Mouse (Mus musculus) midbrain, embryonic 12.5 days (tissue): ENCODE data around the gene Ermap. TPM values are rescaled to one million over a fixed set of nuclear protein-coding genes. Genes with fewer than 3 reads are reported as not detected.
A peak's percentile ranks its signal among the peaks of the same experiment; 100 is the strongest.

ENCODE experiments used
- ATAC-seq: fragments of 200-750 bp; cut with Nextera tagmentation; 2 replicates; pipeline ENCODE4 v1.8.0; 2017; ENCODE audit warnings: low read depth, moderate TSS enrichment, moderate library complexity; ENCODE audit not compliant: low FRiP score
- H3K27ac ChIP-seq: fragments of 300-500 bp; sonication (generic); replicated peaks from 2 replicates; pipeline ENCODE4 v1.5.1; 2016; ENCODE audit warnings: mild to moderate bottlenecking
- H3K27me3 ChIP-seq: fragments of 300-500 bp; sonication (generic); 2 replicates; pipeline ENCODE4 v1.6.1; 2016; ENCODE audit warnings: mild to moderate bottlenecking
- H3K36me3 ChIP-seq: fragments of 300-500 bp; sonication (generic); 2 replicates; pipeline ENCODE4 v1.6.1; 2016
- H3K4me1 ChIP-seq: fragments of 300-500 bp; sonication (generic); 2 replicates; pipeline ENCODE4 v1.6.1; 2016
- H3K4me2 ChIP-seq: fragments of 300-500 bp; sonication (generic); replicated peaks from 2 replicates; pipeline ENCODE4 v1.6.1; 2016; ENCODE audit warnings: mild to moderate bottlenecking, moderate library complexity
- H3K4me3 ChIP-seq: fragments of 300-500 bp; sonication (generic); 2 replicates; pipeline ENCODE4 v1.5.1; 2016; ENCODE audit warnings: mild to moderate bottlenecking
- H3K9ac ChIP-seq: fragments of 300-500 bp; sonication (generic); replicated peaks from 2 replicates; pipeline ENCODE4 v1.6.1; 2016; ENCODE audit warnings: mild to moderate bottlenecking, moderate library complexity
- H3K9me3 ChIP-seq: fragments of 300-500 bp; sonication (generic); 2 replicates; pipeline ENCODE4 v1.6.1; 2016; ENCODE audit warnings: mild to moderate bottlenecking
- WGBS: fragments of 180-500 bp; shearing (Covaris S2); methylation state at CpG from one replicate; pipeline ENCODE4 v1.1.7; 2016; 5-methylcytosine and 5-hydroxymethylcytosine counted together
- polyA plus RNA-seq: library from polyadenylated mRNA; unstranded; fragments of >200 nt; fragmentation: Nextera tagmentation; extraction: Ambion mirVana; gene quantifications from 2 replicates; pipeline ENCODE4 v1.2.1, GENCODE M21; 2016

The Ermap gene
- polyA plus RNA-seq, 1 experiment from 2014 or later, result 6.4 TPM

GRCm38 (mm10) chr4:119183525-119183924, 6.3 kb downstream of the Ermap start:
- 63% methylated on average over 1 of the region's 1 CpGs for WGBS
- ATAC-seq, result no peak

DNA sequence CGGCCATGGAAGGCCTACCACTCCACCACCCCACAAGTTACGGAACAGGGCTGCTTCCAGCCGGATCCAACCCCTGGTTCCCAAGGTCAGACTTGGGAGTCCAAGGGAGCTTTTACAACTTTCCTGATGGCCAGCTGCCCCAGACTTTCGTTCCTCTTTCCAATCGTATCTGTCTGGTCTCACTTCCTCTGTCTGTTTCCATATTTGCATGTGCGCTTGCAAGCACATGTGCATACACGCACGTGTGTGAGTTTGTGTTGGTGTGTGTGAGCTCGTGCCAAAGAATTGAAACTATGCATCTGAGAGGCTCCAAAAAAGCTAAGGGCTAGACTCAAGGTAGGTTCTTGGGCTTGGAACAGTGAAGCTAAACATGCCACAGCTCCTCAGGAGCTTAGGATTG, 8.4 kb downstream of the Ermap start:
- no peaks in the 10 kb centered on the region for H3K9me3 ChIP-seq
- H3K36me3 ChIP-seq, result no peaks in the 10 kb centered on the region
- H3K27me3 ChIP-seq, result no peaks in the 10 kb centered on the region
- H3K4me3 ChIP-seq, result no peak overlapping the region
- H3K9ac ChIP-seq, result no peak overlapping the region
- no peaks in the 10 kb centered on the region for H3K4me1 ChIP-seq
- no peak for ATAC-seq
- 92% methylated on average over 9 of the region's 9 CpGs for WGBS
- no peak overlapping the region for H3K4me2 ChIP-seq
- no peak overlapping the region for H3K27ac ChIP-seq

More at GRCm38 (mm10) chr4:119183525-119183924, 6.3 kb downstream of the Ermap start:
- no peak overlapping the region for H3K4me2 ChIP-seq
- no peaks in the 10 kb centered on the region for H3K36me3 ChIP-seq
- no peak overlapping the region for H3K9ac ChIP-seq
- H3K4me1 ChIP-seq, result no peaks in the 10 kb centered on the region
- no peaks in the 10 kb centered on the region for H3K9me3 ChIP-seq
- no peak overlapping the region for H3K4me3 ChIP-seq
- H3K27ac ChIP-seq, result no peak overlapping the region
- H3K27me3 ChIP-seq, result no peaks in the 10 kb centered on the region; the same call in 1 of the 2 replicates

GRCm38 (mm10) chr4:119180133-119180707, 9.6 kb downstream of the Ermap start:
- Histone ChIP-seq H3K27ac (no peak overlapping the region), H3K36me3 (no peaks in the 10 kb centered on the region), H3K4me3 (no peak overlapping the region), H3K4me1 (no peaks in the 10 kb centered on the region), H3K9me3 (no peaks in the 10 kb centered on the region), H3K4me2 (no peak overlapping the region), H3K9ac (no peak overlapping the region), H3K27me3 (no peaks in the 10 kb centered on the region)
- WGBS, result 65% methylated on average over 4 of the region's 4 CpGs
- no peak for ATAC-seq

GRCm38 (mm10) chr4:119178331-119178730, 11.5 kb downstream of the Ermap start:
- Histone ChIP-seq H3K9me3 (no peaks in the 10 kb centered on the region), H3K9ac (no peak overlapping the region), H3K4me1 (no peaks in the 10 kb centered on the region), H3K27me3 (no peaks in the 10 kb centered on the region), H3K4me3 (no peak overlapping the region), H3K27ac (no peak overlapping the region), H3K4me2 (no peak overlapping the region), H3K36me3 (no peaks in the 10 kb centered on the region)
- 83% methylated on average over 18 of the region's 18 CpGs for WGBS
- no peak for ATAC-seq

GRCm38 (mm10) chr4:119177702-119178101, 12.1 kb downstream of the Ermap start:
- 76% methylated on average over 5 of the region's 5 CpGs for WGBS
- H3K4me3 ChIP-seq, result no peak overlapping the region
- no peaks in the 10 kb centered on the region for H3K9me3 ChIP-seq
- H3K4me2 ChIP-seq, result no peak overlapping the region
- ATAC-seq, result no peak
- H3K9ac ChIP-seq, result no peak overlapping the region
- H3K36me3 ChIP-seq, result no peaks in the 10 kb centered on the region
- H3K4me1 ChIP-seq, result peaks cover 5% of the 10 kb centered on the region
- H3K27ac ChIP-seq, result no peak overlapping the region
- no peaks in the 10 kb centered on the region for H3K27me3 ChIP-seq

GRCm38 (mm10) chr4:119173851-119174453, 15.9 kb downstream of the Ermap start, which contains the start of gene Zfp691:
Gene Zfp691 (minus strand): TSS chr4:119174195.
- H3K27ac ChIP-seq, result peak within 1 kb of the TSS; percentile 60; the same call in 1 of the 2 replicates
- WGBS, result under 1% methylated on average over 40 of the region's 40 CpGs
- H3K27me3 ChIP-seq, result no peaks in the 10 kb centered on the region
- peaks cover 17% of the 10 kb centered on the region for H3K36me3 ChIP-seq
- peak within 1 kb of the TSS; percentile 85 for H3K9ac ChIP-seq
- peaks cover 20% of the 10 kb centered on the region for H3K4me1 ChIP-seq
- peak within 1 kb of the TSS; percentile 66 for H3K4me2 ChIP-seq
- peak; percentile 100 for ATAC-seq
- no peaks in the 10 kb centered on the region for H3K9me3 ChIP-seq
- peak within 1 kb of the TSS; percentile 75 for H3K4me3 ChIP-seq

DNA sequence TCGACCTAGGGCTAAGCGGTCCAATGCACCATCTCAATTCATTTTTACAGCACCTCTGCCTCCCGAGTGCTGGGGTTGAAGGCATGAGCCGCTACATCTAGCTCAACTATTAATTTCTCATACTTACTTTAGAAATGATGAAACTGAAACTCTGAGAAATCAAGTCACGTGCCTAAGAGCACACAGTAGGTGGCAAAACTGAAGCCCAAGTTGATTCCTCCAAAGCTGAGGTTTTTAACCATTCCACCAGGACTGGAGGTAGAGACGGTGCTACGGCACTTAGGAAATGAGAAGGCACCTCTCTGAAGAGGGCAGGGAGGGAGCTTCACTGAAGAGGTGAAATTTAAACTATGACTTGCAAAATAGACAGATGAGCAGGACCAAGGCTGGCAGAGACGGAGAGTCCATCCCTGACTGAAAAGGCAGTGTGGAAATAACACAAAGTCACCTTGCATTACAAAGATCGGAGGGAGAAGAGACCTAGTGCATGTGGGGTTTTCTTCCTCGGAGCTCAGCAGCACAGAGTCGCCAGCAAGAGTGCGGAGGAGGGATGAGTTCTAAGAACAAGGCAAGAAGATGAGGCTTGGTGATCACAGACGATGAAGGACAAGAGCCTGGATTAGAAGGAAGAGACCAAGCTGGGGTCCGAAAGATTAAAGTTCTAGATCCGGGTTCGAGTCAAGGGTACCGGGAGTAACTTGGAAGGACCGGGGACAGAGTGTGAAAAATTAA, 16.7 kb downstream of the Ermap start:
- peaks cover 20% of the 10 kb centered on the region for H3K4me1 ChIP-seq
- no peaks in the 10 kb centered on the region for H3K27me3 ChIP-seq
- no peaks in the 10 kb centered on the region for H3K9me3 ChIP-seq
- 47% methylated on average over 18 of the region's 18 CpGs for WGBS
- peak overlapping the region; percentile 66 for H3K4me2 ChIP-seq
- 0 out of 2 replicates have a peak overlapping the region, but pooled peaks have one; percentile 60 for H3K27ac ChIP-seq
- ATAC-seq, result no peak
- H3K36me3 ChIP-seq, result peaks cover 26% of the 10 kb centered on the region
- peak overlapping the region; percentile 85 for H3K9ac ChIP-seq
- H3K4me3 ChIP-seq, result peak overlapping the region; percentile 75

DNA sequence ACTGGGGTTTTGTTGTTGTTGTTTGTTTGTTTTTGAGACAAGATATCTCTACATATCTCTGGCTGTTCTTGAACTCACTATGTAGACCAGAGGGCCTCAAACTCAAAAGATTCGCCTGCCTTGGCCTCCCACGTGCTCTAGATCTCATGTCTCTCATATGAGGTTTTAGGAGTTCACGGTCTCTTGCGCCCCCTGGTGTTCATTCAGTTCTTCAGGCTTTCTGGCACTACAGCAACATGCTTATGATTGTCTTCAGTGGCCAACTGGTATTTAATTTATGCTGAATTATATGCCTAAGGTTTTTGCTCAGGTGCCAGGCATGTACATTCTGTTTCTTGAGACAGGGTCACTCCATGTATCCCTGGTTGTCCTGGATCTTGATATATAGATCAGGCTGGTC, 22.1 kb downstream of the Ermap start:
- Histone ChIP-seq H3K4me3 (no peak overlapping the region), H3K27ac (no peak overlapping the region), H3K9ac (no peak overlapping the region), H3K9me3 (no peaks in the 10 kb centered on the region), H3K4me1 (peaks cover 15% of the 10 kb centered on the region), H3K27me3 (no peaks in the 10 kb centered on the region), H3K36me3 (peaks cover 27% of the 10 kb centered on the region), H3K4me2 (no peak overlapping the region)
- 6% methylated on average over 4 of the region's 4 CpGs for WGBS
- peak; percentile 54; the same call in 1 of the 2 replicates for ATAC-seq

- peaks cover 9% of the 10 kb centered on the region for H3K4me1 ChIP-seq
- H3K27me3 ChIP-seq, result no peaks in the 10 kb centered on the region
- no peak overlapping the region for H3K4me2 ChIP-seq
- ATAC-seq, result no peak
- H3K9ac ChIP-seq, result no peak overlapping the region
- WGBS, result 86% methylated on average over 4 of the region's 4 CpGs
- no peaks in the 10 kb centered on the region for H3K9me3 ChIP-seq
- peaks cover 27% of the 10 kb centered on the region for H3K36me3 ChIP-seq
- no peak overlapping the region for H3K27ac ChIP-seq
- no peak overlapping the region for H3K4me3 ChIP-seq
Measured at GRCm38 (mm10) chr4:119167068-119167467, 22.7 kb downstream of the Ermap start.

DNA sequence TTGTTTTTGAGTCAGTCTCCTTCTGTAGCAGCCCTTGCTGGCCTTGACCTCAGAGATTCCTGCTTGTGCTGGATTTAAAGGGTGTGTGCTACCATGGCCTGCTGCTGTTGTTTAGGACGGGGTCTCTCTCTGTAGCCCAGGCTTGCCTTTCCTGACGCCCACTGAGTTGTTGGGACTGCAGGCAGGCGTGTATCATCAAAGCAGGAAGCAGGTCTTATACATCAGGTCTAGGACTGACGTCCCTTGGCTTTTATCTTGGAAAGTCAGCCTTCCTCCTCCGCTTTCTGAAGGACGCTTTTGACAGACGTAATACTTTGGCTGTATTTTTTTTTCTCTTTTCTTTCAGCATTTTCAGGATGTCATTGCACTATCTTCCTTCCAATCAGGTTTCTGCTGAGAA, 23.9 kb downstream of the Ermap start:
- H3K27ac ChIP-seq, result no peak overlapping the region
- H3K4me1 ChIP-seq, result no peaks in the 10 kb centered on the region
- WGBS, result 72% methylated on average over 7 of the region's 7 CpGs
- no peak overlapping the region for H3K4me2 ChIP-seq
- H3K27me3 ChIP-seq, result no peaks in the 10 kb centered on the region
- no peak for ATAC-seq
- H3K4me3 ChIP-seq, result no peak overlapping the region
- H3K36me3 ChIP-seq, result peaks cover 27% of the 10 kb centered on the region
- no peaks in the 10 kb centered on the region for H3K9me3 ChIP-seq
- H3K9ac ChIP-seq, result no peak overlapping the region

DNA sequence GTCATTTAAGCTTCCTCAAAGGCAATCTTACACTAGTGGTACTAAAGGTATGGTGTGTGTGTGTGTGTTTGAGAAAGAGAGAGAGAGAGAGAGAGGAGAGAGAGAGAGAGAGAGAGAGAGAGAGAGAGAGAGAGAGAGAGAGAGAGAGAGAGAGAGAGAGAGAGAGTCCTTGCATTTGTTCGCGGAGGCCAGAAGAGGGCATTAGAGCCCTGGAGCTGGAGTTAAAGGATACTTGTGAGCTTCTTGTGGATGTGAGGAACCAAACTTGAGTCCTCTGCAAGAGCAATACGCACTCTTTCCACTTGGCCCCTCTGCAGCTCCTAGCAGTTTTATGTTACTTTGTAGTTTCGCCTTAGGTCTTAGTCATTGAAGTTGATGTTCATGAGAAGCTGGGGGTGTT, 26.8 kb downstream of the Ermap start:
- H3K9ac ChIP-seq, result no peak overlapping the region
- H3K27ac ChIP-seq, result no peak overlapping the region
- no peak for ATAC-seq
- H3K4me2 ChIP-seq, result no peak overlapping the region
- no peak overlapping the region for H3K4me3 ChIP-seq
- H3K27me3 ChIP-seq, result no peaks in the 10 kb centered on the region
- H3K4me1 ChIP-seq, result no peaks in the 10 kb centered on the region
- WGBS, result 77% methylated on average over 4 of the region's 4 CpGs
- H3K9me3 ChIP-seq, result no peaks in the 10 kb centered on the region
- no peaks in the 10 kb centered on the region for H3K36me3 ChIP-seq

DNA sequence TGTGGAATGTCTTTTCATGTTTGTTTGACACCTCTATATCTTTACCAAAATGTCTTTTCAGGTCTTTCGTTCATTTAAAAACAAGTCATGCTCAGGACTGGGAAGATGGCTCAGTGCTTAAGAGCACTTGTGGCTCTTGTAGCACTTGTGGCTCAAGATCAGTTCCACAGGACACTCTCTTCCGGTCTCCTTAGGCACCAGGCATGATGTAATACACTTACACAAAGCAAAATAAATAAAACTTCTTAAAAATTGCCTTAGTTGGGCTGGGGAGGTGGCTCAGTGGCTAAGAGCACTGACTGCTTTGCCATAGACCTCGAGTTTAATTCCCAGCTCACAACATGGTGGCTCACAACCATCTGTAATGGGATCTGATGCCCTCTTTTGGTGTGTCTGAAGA, 28.5 kb downstream of the Ermap start:
- Histone ChIP-seq H3K4me2 (no peak overlapping the region), H3K36me3 (no peaks in the 10 kb centered on the region), H3K4me1 (no peaks in the 10 kb centered on the region), H3K27ac (no peak overlapping the region), H3K9me3 (no peaks in the 10 kb centered on the region), H3K4me3 (no peak overlapping the region), H3K9ac (no peak overlapping the region), H3K27me3 (no peaks in the 10 kb centered on the region)
- no peak for ATAC-seq
- WGBS, result 79% methylated on average over 3 of the region's 3 CpGs
